Comparison of ENCODE assay signal across 15 mouse cellular contexts in the genomic region with DNA sequence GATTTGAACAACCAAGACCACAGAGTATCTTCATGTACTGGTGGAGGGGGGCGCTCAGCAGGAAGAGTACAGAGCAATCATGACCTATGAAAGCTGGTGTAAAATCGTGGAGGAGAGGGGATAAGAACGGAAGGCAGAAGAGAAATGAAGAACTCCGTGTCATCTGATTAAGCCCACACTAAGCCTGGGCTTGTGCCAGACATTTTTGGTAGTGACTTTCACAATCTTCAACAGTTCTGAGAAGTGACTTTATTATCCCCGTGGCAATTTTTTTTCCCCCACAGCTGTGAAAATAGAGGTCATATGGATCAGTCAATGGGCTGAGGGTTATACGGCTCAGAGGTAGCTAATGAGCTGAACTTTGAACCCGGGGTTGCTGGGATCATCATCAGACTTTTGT.
DNase-seq lines count a peak whose midpoint lies in the region; ATAC-seq and TF ChIP-seq lines count a peak whose summit lies in the region.
"Had no signal": no experiment of that assay in that cellular context is flagged by ENCODE, and none has a peak within 500 bp of the region (broad histone marks: within the 10 kb centered on the region; RNA-seq: fewer than 3 reads in every experiment).

No protein-coding gene starts in this region.

- WGBS in liver, embryonic 14.5 days (ENCODE audit: insufficient replicate concordance) = 38% methylated on average over 7 of the region's 7 CpGs
- WGBS in thymus, adult 2 months = 48% methylated on average over 7 of the region's 7 CpGs

- peak; percentile 64 for ATAC-seq in common myeloid progenitor, adult 5-6 weeks (replicated peaks; ENCODE audit: low read depth, poor library complexity, severe bottlenecking)
- no peak for ATAC-seq in liver, embryonic 14.5 days (ENCODE audit: insufficient read depth)
- ATAC-seq: CD4-positive, CD25-positive, alpha-beta regulatory T cell, adult 4 months had no signal

- peak overlapping the region; percentile 5 for H3K9ac ChIP-seq in liver, embryonic 14.5 days (replicated peaks)
- H3K9ac ChIP-seq: midbrain, embryonic 12.5 days; neural tube, embryonic 15.5 days had no signal

- peaks cover 57 to 58% of the 10 kb centered on the region in 2 experiments for H3K4me1 ChIP-seq in liver, embryonic 14.5 days (replicated peaks; ENCODE audit: control insufficient read depth in 2 of 2, insufficient read depth in 2 of 2, low read length in 1 of 2)
- no peaks in the 10 kb centered on the region for H3K4me1 ChIP-seq in thymus, adult 2 months (replicated peaks; ENCODE audit: control insufficient read depth, insufficient read depth, low read length)
- H3K4me1 ChIP-seq: neural tube, embryonic 15.5 days had no signal

- no peaks in the 10 kb centered on the region for H3K9me3 ChIP-seq in liver, embryonic 14.5 days (ENCODE audit: control insufficient read depth, low read length)
- H3K9me3 ChIP-seq: forebrain, embryonic 10.5 days; midbrain, embryonic 12.5 days; neural tube, embryonic 15.5 days had no signal

- TF ChIP-seq CTCF in gastrocnemius, adult 2 months (IDR thresholded peaks at IDR 0.05) = no peak
- no peak for TF ChIP-seq CTCF in liver, embryonic 14.5 days (IDR thresholded peaks at IDR 0.05; ENCODE audit: low read depth)
- TF ChIP-seq CTCF in thymus, adult 2 months (IDR thresholded peaks at IDR 0.05; ENCODE audit: borderline replicate concordance, control insufficient read depth, extremely low read depth, insufficient read depth, low read length, poor library complexity) = no peak

- TF ChIP-seq POLR2A in thymus, adult 2 months (IDR thresholded peaks at IDR 0.05; ENCODE audit: control insufficient read depth, extremely low read depth, insufficient read depth, low read length, poor library complexity) = no peak

- intact Hi-C loops in gastrocnemius, adult 2 months (cut with DNase I) = no loop called here
- intact Hi-C loops in gastrocnemius, postnatal 36 days (cut with DNase I) = no loop called here

- H3K36me3 ChIP-seq in liver, embryonic 14.5 days (replicated peaks; ENCODE audit: control insufficient read depth, insufficient read depth, low read depth) = no peaks in the 10 kb centered on the region
- no peaks in the 10 kb centered on the region for H3K36me3 ChIP-seq in thymus, adult 2 months (ENCODE audit: control insufficient read depth, insufficient read depth, low read length)
- H3K36me3 ChIP-seq: forebrain, embryonic 10.5 days; midbrain, embryonic 12.5 days; neural tube, embryonic 15.5 days had no signal

- peak overlapping the region; percentile 5; the same call in 1 of the 2 replicates for H3K4me3 ChIP-seq in gastrocnemius, adult 2 months
- H3K4me3 ChIP-seq in liver, embryonic 14.5 days (ENCODE audit: insufficient read depth in 1 of 2, low read depth in 2 of 2, low read length in 2 of 2) = no peak overlapping the region
- no peak overlapping the region for H3K4me3 ChIP-seq in thymus, adult 2 months (ENCODE audit: control insufficient read depth, insufficient read depth, low read length)
- H3K4me3 ChIP-seq: forebrain, embryonic 10.5 days; midbrain, embryonic 12.5 days; neural tube, embryonic 15.5 days had no signal

- no peak for DNase-seq in gastrocnemius, adult 2 months
- no peak for DNase-seq in gastrocnemius, postnatal 36 days
- DNase-seq in 3T3-L1 (ENCODE audit: low read depth, low spot score) = peak; percentile 66
- no peak for DNase-seq in liver, embryonic 14.5 days (ENCODE audit: low read depth in 3 of 3, low spot score in 3 of 3)
- DNase-seq in thymus, adult 2 months = no peak
- DNase-seq in urinary bladder, adult 18-20 months (ENCODE audit: low spot score in 2 of 2) = no peak
- no peak for DNase-seq in yolk sac, embryonic 10.5 days (ENCODE audit: low spot score)
- DNase-seq: cerebellum, postnatal 10 days; kidney, adult 9 months had no signal

- no peak for TF ChIP-seq EP300 in liver, embryonic 14.5 days (IDR thresholded peaks at IDR 0.05; ENCODE audit: low read depth)

- no peaks in the 10 kb centered on the region for H3K27me3 ChIP-seq in liver, embryonic 14.5 days (ENCODE audit: control insufficient read depth, insufficient read depth, low read length)
- H3K27me3 ChIP-seq in thymus, adult 2 months (ENCODE audit: control insufficient read depth, insufficient read depth, low read length) = no peaks in the 10 kb centered on the region
- H3K27me3 ChIP-seq: midbrain, embryonic 12.5 days; neural tube, embryonic 15.5 days had no signal

- H3K27ac ChIP-seq in gastrocnemius, adult 2 months = peak overlapping the region; percentile 55
- peak overlapping the region; percentile 76 for H3K27ac ChIP-seq in liver, embryonic 14.5 days
- H3K27ac ChIP-seq in thymus, adult 2 months (ENCODE audit: control insufficient read depth, insufficient read depth, low read length) = no peak overlapping the region
- H3K27ac ChIP-seq: forebrain, embryonic 10.5 days; midbrain, embryonic 12.5 days; neural tube, embryonic 15.5 days; stomach, postnatal 0 days had no signal

- peak overlapping the region; percentile 30 for H3K4me2 ChIP-seq in liver, embryonic 14.5 days (ENCODE audit: low read depth)
- H3K4me2 ChIP-seq: midbrain, embryonic 12.5 days; neural tube, embryonic 15.5 days had no signal
